Mouse (Mus musculus): ENCODE measurements around the gene Plekhm1. TPM values are rescaled to one million over a fixed set of nuclear protein-coding genes. Genes with fewer than 3 reads are reported as not detected.

Plekhm1 gene
- total RNA-seq, 1 experiment from 2014 or later: 28.5 TPM

- 0 out of 2 replicates have a peak, but pooled peaks have one; percentile 39 for ATAC-seq (ENCODE audit: extremely low read depth, insufficient number of reproducible peaks, low FRiP score, poor library complexity, severe bottlenecking)
Measured at GRCm38 (mm10) chr11:103399050-103399449, 13.4 kb downstream of the Plekhm1 start.

- no peak for ATAC-seq (ENCODE audit: extremely low read depth, insufficient number of reproducible peaks, low FRiP score, poor library complexity, severe bottlenecking)
Measured at GRCm38 (mm10) chr11:103396682-103397081, 15.8 kb downstream of the Plekhm1 start.

GRCm38 (mm10) chr11:103396236-103396635, 16.3 kb downstream of the Plekhm1 start:
- no peak for ATAC-seq (ENCODE audit: extremely low read depth, insufficient number of reproducible peaks, low FRiP score, poor library complexity, severe bottlenecking)

DNA sequence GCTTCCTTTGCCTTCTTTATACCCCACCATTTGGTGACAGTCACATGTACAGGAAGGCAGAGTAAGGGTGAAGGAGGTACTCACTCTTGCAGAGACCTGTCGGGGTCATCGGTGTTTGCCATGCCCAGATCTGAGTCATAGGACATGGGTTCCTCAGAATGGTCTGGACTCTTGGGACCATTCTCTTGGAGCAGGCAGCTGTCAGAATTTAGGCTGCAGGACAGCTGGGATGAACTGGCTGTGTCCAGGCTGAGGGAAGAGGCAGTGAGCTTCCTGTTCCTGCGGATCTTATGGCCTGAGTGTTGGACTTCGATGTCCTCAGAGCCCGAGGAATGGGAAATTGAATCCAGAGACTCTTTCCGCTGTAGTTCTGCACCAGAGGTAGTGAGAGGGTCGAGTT, 17.9 kb downstream of the Plekhm1 start:
- ATAC-seq (ENCODE audit: extremely low read depth, insufficient number of reproducible peaks, low FRiP score, poor library complexity, severe bottlenecking): no peak

DNA sequence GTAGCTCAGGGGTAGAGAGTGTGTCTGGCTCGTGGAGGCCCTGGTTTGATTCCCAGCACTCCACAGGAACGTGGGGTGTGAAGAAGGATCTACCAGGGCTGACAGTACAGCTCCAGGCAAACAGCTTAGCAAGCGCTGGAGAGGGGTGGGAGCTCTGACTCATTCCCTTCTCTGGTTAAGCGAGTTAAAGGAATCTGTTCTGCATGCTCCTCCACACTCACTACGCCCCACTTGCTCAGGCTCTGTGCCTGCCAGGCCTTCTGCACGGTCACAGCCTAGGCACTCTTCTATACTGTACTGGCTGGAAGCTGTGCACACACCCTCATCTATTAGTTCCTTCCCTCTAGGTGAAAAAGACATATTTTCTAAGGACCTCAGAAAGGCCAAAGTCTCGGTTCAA, 18.5 kb downstream of the Plekhm1 start:
- ATAC-seq (ENCODE audit: extremely low read depth, insufficient number of reproducible peaks, low FRiP score, poor library complexity, severe bottlenecking): no peak

GRCm38 (mm10) chr11:103387870-103388526, 24.5 kb downstream of the Plekhm1 start:
- ATAC-seq (ENCODE audit: extremely low read depth, insufficient number of reproducible peaks, low FRiP score, poor library complexity, severe bottlenecking): no peak

DNA sequence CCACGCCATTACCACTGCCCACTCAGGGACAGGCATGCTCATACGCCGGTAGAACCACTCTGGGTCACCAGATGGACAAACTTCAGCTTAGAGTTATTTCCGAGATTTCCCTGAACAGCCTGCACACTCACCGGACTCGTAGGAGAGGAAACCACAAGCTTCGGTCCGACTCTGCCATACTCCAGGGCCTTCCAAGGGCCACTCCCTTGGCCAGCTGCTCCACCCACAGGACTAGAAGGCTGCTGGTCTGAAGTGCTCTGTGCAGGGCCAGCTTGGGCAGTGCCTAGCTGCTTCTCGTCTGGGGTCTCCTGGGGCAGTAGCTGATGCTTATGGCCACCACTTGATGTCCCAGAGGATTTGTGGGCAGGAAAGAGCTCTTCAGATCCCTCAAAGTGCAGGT, 25.7 kb downstream of the Plekhm1 start:
- ATAC-seq (ENCODE audit: extremely low read depth, insufficient number of reproducible peaks, low FRiP score, poor library complexity, severe bottlenecking): no peak

DNA sequence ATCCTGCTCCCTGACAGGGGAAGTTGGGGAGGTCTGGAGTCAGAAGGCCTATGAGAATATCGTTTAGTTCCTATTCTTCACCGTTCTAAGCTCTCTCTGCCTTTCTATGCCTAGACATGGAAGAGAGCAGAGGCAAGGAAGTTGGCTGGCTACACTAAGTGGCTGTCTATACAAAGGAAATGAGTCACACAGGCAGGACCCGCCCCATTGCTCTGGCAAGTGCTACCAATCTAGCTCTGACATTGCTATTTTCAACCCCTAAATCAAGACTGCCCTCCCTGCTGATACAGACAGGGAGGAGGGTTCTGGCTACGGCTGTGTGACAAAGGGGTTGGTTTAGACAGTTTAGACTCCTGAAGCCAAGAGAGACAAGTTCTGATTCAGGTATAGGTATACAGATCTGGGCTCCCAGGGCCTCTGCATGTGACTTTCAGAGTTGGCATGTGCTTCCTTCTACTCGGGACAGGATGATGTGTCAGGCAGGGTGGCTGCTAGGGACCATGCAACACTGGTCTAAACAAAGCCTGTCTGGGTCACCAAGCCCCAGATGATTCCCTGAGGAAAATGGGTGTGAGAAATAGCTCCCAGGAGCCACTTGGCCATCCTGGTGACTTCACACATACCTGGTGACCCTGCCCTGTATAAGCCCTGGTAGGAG, 30.4 kb downstream of the Plekhm1 start:
- ATAC-seq (ENCODE audit: extremely low read depth, insufficient number of reproducible peaks, low FRiP score, poor library complexity, severe bottlenecking): peak; percentile 82

- ATAC-seq (ENCODE audit: extremely low read depth, insufficient number of reproducible peaks, low FRiP score, poor library complexity, severe bottlenecking): no peak
Measured at GRCm38 (mm10) chr11:103381505-103381904, 31.0 kb downstream of the Plekhm1 start.

DNA sequence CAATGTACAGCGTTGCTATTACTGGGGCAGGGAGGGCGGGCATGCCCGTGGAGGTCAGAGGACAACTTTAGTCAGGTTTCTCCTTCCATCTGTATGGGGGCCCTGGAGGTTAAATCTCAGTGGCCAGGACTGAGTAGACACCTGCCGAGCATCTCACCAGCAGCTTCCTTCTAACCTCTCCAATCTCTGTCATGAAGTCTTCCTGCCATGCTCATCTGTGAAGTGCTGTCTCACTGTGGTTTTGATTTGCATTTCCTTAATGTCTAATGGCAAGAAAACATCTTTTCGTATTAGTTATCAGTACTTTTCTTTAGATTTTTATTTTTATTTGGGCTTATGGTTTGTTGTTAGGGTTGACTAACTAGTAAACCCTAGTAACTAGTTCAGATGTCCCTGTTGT, 32.0 kb downstream of the Plekhm1 start:
- no peak for ATAC-seq (ENCODE audit: extremely low read depth, insufficient number of reproducible peaks, low FRiP score, poor library complexity, severe bottlenecking)

- no peak for ATAC-seq (ENCODE audit: extremely low read depth, insufficient number of reproducible peaks, low FRiP score, poor library complexity, severe bottlenecking)
Measured at GRCm38 (mm10) chr11:103378341-103378740, 34.1 kb downstream of the Plekhm1 start.

DNA sequence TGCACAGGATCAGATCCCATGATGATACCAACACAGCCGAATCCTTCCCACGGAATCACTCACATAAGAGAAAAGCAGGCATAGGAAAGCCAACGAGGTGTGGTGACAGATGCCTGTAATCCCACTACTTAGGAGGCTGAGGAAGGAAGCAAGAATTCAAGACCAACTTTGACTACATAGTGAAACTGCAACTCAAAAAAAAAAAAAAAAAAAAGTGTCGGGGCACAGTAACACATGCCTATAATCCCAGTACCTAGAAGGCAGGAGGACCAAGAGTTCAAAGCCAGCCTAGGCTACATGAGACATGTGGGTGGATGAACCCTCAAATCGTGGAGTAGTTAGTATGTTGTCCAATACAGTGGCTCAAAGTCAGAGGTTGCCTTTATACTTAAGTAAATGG, 36.7 kb downstream of the Plekhm1 start:
- no peak for ATAC-seq (ENCODE audit: extremely low read depth, insufficient number of reproducible peaks, low FRiP score, poor library complexity, severe bottlenecking)

DNA sequence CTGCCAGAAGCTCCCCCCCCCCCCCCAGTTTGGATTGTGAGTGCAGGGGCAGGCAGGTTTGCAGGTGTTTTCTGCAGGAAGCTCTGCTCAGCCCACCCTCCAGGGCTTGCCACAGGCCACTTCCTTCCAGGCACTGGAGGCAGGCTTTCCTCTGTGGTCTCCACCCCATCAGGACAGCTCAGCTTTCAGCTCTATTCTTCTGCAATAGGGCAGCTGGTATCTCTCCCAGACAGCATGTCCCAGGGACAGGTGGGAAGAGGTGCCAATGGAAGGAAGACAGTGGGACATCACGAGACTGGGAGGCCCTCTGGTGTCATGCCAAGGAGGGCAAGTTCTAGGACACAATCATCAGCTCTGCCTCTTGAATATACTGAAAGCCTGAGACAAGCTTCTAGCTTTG, 37.2 kb downstream of the Plekhm1 start:
- no peak for ATAC-seq (ENCODE audit: extremely low read depth, insufficient number of reproducible peaks, low FRiP score, poor library complexity, severe bottlenecking)

DNA sequence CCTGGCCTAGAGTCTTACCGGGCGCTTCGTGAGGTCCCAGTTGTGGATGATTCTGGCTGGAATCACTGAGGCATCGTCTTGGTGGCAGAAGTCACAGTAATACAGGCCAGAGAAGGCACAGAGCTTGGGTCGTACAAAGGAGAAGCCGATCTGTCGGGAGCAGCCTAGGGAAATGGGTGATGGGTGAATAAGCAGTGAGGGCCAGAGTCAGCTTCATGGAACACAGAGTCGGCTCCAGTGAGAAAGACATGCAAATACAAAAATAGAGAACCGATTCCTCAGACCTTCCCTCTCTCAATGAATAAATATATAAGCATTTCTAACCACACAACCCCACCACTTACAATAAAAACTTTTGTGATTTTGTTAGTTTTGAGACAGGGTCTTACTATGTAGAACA, 38.6 kb downstream of the Plekhm1 start:
- peak; percentile 36 for ATAC-seq (ENCODE audit: extremely low read depth, insufficient number of reproducible peaks, low FRiP score, poor library complexity, severe bottlenecking)

GRCm38 (mm10) chr11:103372561-103372960, 39.9 kb downstream of the Plekhm1 start:
- no peak for ATAC-seq (ENCODE audit: extremely low read depth, insufficient number of reproducible peaks, low FRiP score, poor library complexity, severe bottlenecking)

GRCm38 (mm10) chr11:103372068-103372467, 40.4 kb downstream of the Plekhm1 start:
- ATAC-seq (ENCODE audit: extremely low read depth, insufficient number of reproducible peaks, low FRiP score, poor library complexity, severe bottlenecking): no peak

GRCm38 (mm10) chr11:103371222-103371539, 41.3 kb downstream of the Plekhm1 start:
- ATAC-seq (ENCODE audit: extremely low read depth, insufficient number of reproducible peaks, low FRiP score, poor library complexity, severe bottlenecking): no peak

GRCm38 (mm10) chr11:103370397-103371221, 41.9 kb downstream of the Plekhm1 start:
- ATAC-seq (ENCODE audit: extremely low read depth, insufficient number of reproducible peaks, low FRiP score, poor library complexity, severe bottlenecking): no peak

- ATAC-seq (ENCODE audit: extremely low read depth, insufficient number of reproducible peaks, low FRiP score, poor library complexity, severe bottlenecking): no peak
Measured at GRCm38 (mm10) chr11:103365530-103365929, 47.0 kb downstream of the Plekhm1 start.

DNA sequence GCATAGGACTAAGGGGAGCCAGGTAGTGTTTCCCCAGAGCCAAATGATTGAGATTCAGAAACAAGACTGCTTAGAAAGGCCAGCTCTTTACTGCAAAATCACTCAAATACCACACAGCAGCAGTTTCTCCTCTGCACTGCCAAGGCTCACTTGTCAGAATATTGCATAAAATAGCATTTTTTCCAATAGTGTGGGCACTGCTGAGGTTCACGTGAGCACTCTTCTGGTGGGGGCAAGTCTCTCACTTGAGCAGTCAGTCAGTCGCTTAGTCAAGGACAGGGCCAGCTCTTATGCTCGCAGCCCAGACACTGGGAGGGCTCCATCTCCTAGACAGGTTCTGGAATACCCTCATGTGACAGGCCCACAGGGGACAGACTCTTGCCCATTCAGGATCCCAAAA, 47.5 kb downstream of the Plekhm1 start:
- no peak for ATAC-seq (ENCODE audit: extremely low read depth, insufficient number of reproducible peaks, low FRiP score, poor library complexity, severe bottlenecking)
